Mouse (Mus musculus) granulocyte monocyte progenitor cell, adult 5-6 weeks (primary cell): ENCODE measurements at regions not wholly inside any gene's neighbourhood (a gene's known extent, or its start where the extent isn't known, plus 50 kb on each side); places are given as distances from the start of the nearest gene placed in this dataset.

Experiments
- ATAC-seq: replicated peaks from 2 replicates; pipeline ENCODE4 v1.8.0; 2016; ENCODE audit warnings: mild to moderate bottlenecking, moderate TSS enrichment, inconsistent platforms; ENCODE audit not compliant: poor library complexity, severe bottlenecking

GRCm38 (mm10) chr13:90498978-90499377, 406.2 kb downstream of the Atp6ap1l start:
- ATAC-seq, result peak; percentile 50; the same call in 1 of the 2 replicates

GRCm38 (mm10) chr13:90497573-90497972, 407.6 kb downstream of the Atp6ap1l start:
- ATAC-seq, result no peak

- no peak for ATAC-seq
These were observed 404.3 kb upstream of the Xrcc4 start for GRCm38 (mm10) chr13:90493696-90494095.

- ATAC-seq, result no peak
These were observed 401.9 kb upstream of the Xrcc4 start for GRCm38 (mm10) chr13:90490991-90491951.

- no peak for ATAC-seq
These were observed 391.1 kb upstream of the Xrcc4 start for GRCm38 (mm10) chr13:90480484-90480883.

GRCm38 (mm10) chr13:90476880-90477279, 387.5 kb upstream of the Xrcc4 start:
- no peak for ATAC-seq

- ATAC-seq, result no peak
These were observed 385.1 kb upstream of the Xrcc4 start for GRCm38 (mm10) chr13:90474507-90474906.

GRCm38 (mm10) chr13:90474053-90474452, 384.6 kb upstream of the Xrcc4 start:
- no peak for ATAC-seq

GRCm38 (mm10) chr13:90473041-90473825, 383.8 kb upstream of the Xrcc4 start:
- no peak for ATAC-seq

GRCm38 (mm10) chr13:90466096-90466495, 376.7 kb upstream of the Xrcc4 start:
- ATAC-seq, result no peak

- no peak for ATAC-seq
These were observed 374.6 kb upstream of the Xrcc4 start for GRCm38 (mm10) chr13:90464051-90464450.

- no peak for ATAC-seq
These were observed 374.0 kb upstream of the Xrcc4 start for GRCm38 (mm10) chr13:90463381-90463780.

- no peak for ATAC-seq
These were observed 365.2 kb upstream of the Xrcc4 start for GRCm38 (mm10) chr13:90454631-90455030.

GRCm38 (mm10) chr13:90426901-90427300, 337.5 kb upstream of the Xrcc4 start:
- no peak for ATAC-seq

DNA sequence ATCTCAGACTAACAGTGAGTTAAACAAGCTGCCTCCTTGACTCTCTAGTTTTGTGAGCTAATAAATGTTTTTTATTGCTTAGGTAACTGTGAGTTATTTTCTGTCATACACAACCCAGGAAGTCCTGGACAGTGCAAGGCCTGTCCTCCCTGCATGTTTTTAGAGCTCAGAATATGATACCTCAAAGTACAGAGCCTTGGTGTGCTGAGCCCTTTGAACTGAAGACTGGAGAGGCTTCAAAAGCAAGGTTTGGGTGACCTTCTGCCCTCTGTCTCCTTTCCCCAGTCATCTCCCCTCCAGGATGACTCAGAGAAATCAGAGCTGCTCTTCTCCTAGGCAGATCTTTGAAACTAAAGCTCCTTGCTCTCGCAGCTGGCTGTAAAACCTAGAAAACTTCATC, 336.0 kb upstream of the Xrcc4 start:
- no peak for ATAC-seq

DNA sequence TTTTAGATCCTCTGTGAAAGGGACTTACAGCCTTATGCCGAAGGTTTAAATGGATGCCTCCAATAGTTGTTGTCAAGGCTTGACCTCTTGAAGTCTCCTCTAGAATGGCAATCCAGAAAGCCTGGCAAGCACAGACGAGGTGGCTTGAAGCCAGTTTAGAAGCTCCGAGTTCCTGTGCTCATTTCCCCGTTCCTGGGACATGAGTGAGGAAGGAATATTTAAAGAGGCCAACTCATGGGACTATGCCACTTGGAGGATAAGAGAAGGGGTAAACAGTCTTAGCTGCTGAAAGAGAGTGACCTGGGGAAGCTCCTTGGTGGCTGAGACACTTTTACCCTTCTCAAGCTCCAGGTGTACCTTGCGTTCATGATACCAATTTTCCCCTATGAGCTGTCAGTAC, 335.1 kb upstream of the Xrcc4 start:
- ATAC-seq, result no peak

DNA sequence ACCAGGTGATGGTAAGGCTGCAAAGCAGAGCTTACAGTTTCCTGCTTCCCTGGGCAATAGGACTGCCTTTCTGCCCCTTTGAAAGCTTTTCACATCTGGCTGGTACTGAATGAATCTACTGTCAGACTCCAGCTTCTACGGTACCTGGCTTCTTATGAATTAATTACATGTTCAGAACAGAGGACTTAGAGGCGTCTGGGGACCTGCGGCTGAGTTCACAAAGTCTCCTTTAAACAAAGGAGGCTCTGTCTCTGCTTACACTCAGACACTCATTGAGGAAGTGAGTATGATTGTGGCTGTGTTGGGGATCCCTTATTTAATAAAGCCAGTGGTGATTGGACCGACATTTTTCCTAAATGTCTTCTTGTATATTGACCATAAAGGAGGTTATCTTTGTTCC, 331.6 kb upstream of the Xrcc4 start:
- no peak for ATAC-seq

DNA sequence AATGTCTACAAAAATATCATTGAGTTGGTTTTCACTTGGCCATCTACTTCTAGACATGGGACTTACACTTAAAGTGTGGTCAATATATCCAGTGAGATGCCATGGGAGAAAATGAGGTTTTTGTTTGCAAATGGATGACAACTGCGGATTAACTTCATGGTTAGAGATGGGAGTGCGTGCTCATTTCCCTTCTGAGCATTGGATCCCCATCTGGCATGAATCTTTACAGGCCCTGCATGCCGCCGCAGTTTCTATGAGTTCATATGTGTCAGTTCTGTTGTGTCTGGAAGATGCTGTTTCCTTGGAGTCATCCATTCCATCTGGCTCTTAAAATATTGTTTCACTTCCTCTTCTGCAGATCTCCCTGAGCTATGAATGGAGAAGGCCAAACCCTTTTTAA, 315.0 kb upstream of the Xrcc4 start:
- no peak; the same call in 1 of the 2 replicates for ATAC-seq

- ATAC-seq, result no peak
These were observed 312.7 kb upstream of the Xrcc4 start for GRCm38 (mm10) chr13:90402061-90402460.

- no peak for ATAC-seq
These were observed 312.1 kb upstream of the Xrcc4 start for GRCm38 (mm10) chr13:90401496-90401895.

DNA sequence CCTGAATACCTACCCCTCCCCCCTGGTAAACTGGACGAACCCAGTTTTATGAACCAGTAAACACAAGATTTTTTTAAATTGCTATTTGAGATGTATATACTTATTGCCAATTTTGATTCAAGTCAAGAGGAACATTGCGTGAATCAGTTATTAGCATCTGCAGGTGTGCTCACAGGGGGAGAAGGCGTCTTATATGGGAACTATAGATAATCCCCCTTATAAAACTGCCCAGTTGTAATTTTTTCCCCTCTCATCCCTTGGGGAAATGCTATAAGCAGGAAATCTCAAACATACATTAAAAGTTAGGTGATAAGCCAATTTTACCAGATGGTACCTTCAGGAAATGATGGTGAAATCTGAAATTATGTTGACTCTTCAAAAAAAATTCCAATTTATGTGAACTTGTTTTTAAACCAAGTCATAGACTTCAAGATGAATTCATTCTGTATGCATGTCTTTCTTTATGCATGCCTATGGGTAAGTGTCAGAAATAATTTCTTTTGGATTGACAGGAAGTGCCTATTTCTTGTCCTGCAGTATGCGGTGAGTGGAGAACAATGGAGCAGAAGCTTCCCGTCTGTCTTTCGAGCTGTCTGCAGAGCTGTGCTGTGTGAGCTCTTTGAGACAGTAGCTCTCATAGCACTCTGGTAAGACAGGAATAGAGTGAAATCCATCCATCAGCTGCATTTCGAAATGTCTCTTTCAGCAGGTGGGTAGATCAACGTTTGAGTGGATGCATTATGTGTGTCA, 306.0 kb upstream of the Xrcc4 start:
- ATAC-seq, result no peak
